Mouse (Mus musculus) liver, embryonic 14.5 days (tissue): ENCODE results near the gene Olfr1326-ps1.

ENCODE experiments used
- CTCF ChIP-seq: IDR thresholded peaks from 2 replicates; pipeline ENCODE4 v1.5.1; 2016; ENCODE audit warnings: antibody characterized with exemption, low read depth, control low read depth
- EP300 ChIP-seq: IDR thresholded peaks from 2 replicates; pipeline ENCODE4 v1.6.1; 2016; ENCODE audit warnings: antibody characterized with exemption, low read depth

- TF ChIP-seq CTCF (no peak), EP300 (no peak)
These were observed at the start of gene Olfr1326-ps1 for GRCm38 (mm10) chrX:74574788-74575187.
